Mouse (Mus musculus) midbrain, embryonic 10.5 days (tissue): ENCODE measurements around the gene Fmo5. TPM values are rescaled to one million over a fixed set of nuclear protein-coding genes. Genes with fewer than 3 reads are reported as not detected.

ENCODE experiments used
- DNase-seq: peaks from one replicate; pipeline ENCODE4 v3.0.0-alpha.2; 2017; ENCODE audit warnings: low spot score
- H3K27ac ChIP-seq: fragments of 300-500 bp; sonication (generic); replicated peaks from 2 replicates; pipeline ENCODE4 v1.5.1; 2016; ENCODE audit warnings: mild to moderate bottlenecking
- H3K27me3 ChIP-seq: fragments of 300-500 bp; sonication (generic); 2 replicates; pipeline ENCODE4 v1.6.1; 2016; ENCODE audit warnings: low read depth, mild to moderate bottlenecking; ENCODE audit not compliant: poor library complexity, severe bottlenecking
- H3K36me3 ChIP-seq: fragments of 300-500 bp; sonication (generic); 2 replicates; pipeline ENCODE4 v1.6.1; 2016; ENCODE audit warnings: mild to moderate bottlenecking, moderate library complexity
- H3K4me1 ChIP-seq: fragments of 300-500 bp; sonication (generic); 2 replicates; pipeline ENCODE4 v1.6.1; 2016
- H3K4me3 ChIP-seq: fragments of 300-500 bp; sonication (generic); 2 replicates; pipeline ENCODE4 v1.5.1; 2016; ENCODE audit warnings: mild to moderate bottlenecking, moderate library complexity
- H3K9me3 ChIP-seq: fragments of 300-500 bp; sonication (generic); replicated peaks from 2 replicates; pipeline ENCODE4 v1.6.1; 2016; ENCODE audit warnings: mild to moderate bottlenecking
- WGBS: fragments of 180-500 bp; shearing (Covaris S2); methylation state at CpG from one replicate; pipeline ENCODE4 v1.1.7; 2016; 5-methylcytosine and 5-hydroxymethylcytosine counted together
- polyA plus RNA-seq: library from polyadenylated mRNA; unstranded; fragments of >200 nt; fragmentation: Nextera tagmentation; extraction: Ambion mirVana; gene quantifications from 2 replicates; pipeline ENCODE4 v1.2.1, GENCODE M21; 2016

Fmo5 gene
- polyA plus RNA-seq, 1 experiment from 2014 or later = 0.67 TPM

GRCm38 (mm10) chr3:97615154-97615553 lies 13.4 kb upstream of the Fmo5 start:
- no peak for DNase-seq

GRCm38 (mm10) chr3:97615933-97616332 lies 12.7 kb upstream of the Fmo5 start:
- no peak for DNase-seq
- no peaks in the 10 kb centered on the region; the same call in 1 of the 2 replicates for H3K27me3 ChIP-seq
- 89% methylated on average over 4 of the region's 4 CpGs for WGBS

More at GRCm38 (mm10) chr3:97615154-97615553, 13.4 kb upstream of the Fmo5 start:
- no peak overlapping the region for H3K27ac ChIP-seq
- no peak overlapping the region for H3K4me3 ChIP-seq
- H3K4me1 ChIP-seq = peaks cover 4% of the 10 kb centered on the region; the same call in 1 of the 2 replicates
- 44% methylated on average over 1 of the region's 1 CpGs for WGBS
- no peaks in the 10 kb centered on the region for H3K36me3 ChIP-seq
- no peaks in the 10 kb centered on the region; the same call in 1 of the 2 replicates for H3K27me3 ChIP-seq
- no peaks in the 10 kb centered on the region for H3K9me3 ChIP-seq

GRCm38 (mm10) chr3:97617091-97617825 lies 11.3 kb upstream of the Fmo5 start:
- Histone ChIP-seq H3K27ac (no peak overlapping the region), H3K4me3 (no peak overlapping the region), H3K9me3 (no peaks in the 10 kb centered on the region), H3K27me3 (no peaks in the 10 kb centered on the region; the same call in 1 of the 2 replicates), H3K4me1 (no peaks in the 10 kb centered on the region), H3K36me3 (no peaks in the 10 kb centered on the region)
- no peak for DNase-seq
- WGBS = 97% methylated on average over 19 of the region's 19 CpGs

More at GRCm38 (mm10) chr3:97615933-97616332, 12.7 kb upstream of the Fmo5 start:
- Histone ChIP-seq H3K9me3 (no peaks in the 10 kb centered on the region), H3K36me3 (no peaks in the 10 kb centered on the region), H3K4me1 (no peaks in the 10 kb centered on the region), H3K27ac (no peak overlapping the region), H3K4me3 (no peak overlapping the region)

GRCm38 (mm10) chr3:97617899-97618298 lies 10.7 kb upstream of the Fmo5 start:
- no peak for DNase-seq
- 90% methylated on average over 8 of the region's 8 CpGs for WGBS
- H3K9me3 ChIP-seq = no peaks in the 10 kb centered on the region
- H3K4me3 ChIP-seq = no peak overlapping the region
- H3K27ac ChIP-seq = no peak overlapping the region
- H3K27me3 ChIP-seq = no peaks in the 10 kb centered on the region
- H3K36me3 ChIP-seq = no peaks in the 10 kb centered on the region
- H3K4me1 ChIP-seq = no peaks in the 10 kb centered on the region

- 87% methylated on average over 4 of the region's 4 CpGs for WGBS
- DNase-seq = no peak
- Histone ChIP-seq H3K4me3 (no peak overlapping the region), H3K27ac (no peak overlapping the region), H3K9me3 (no peaks in the 10 kb centered on the region), H3K4me1 (no peaks in the 10 kb centered on the region), H3K36me3 (no peaks in the 10 kb centered on the region), H3K27me3 (no peaks in the 10 kb centered on the region)
These were observed 7.9 kb upstream of the Fmo5 start for GRCm38 (mm10) chr3:97620657-97621056.

GRCm38 (mm10) chr3:97624611-97625010 lies 4.0 kb upstream of the Fmo5 start:
- Histone ChIP-seq H3K9me3 (no peaks in the 10 kb centered on the region), H3K27ac (no peak overlapping the region), H3K36me3 (no peaks in the 10 kb centered on the region), H3K4me1 (peaks cover 9% of the 10 kb centered on the region), H3K4me3 (no peak overlapping the region), H3K27me3 (0 out of 2 replicates have a peak, but pooled peaks cover 3% of the 10 kb centered on the region)
- no peak for DNase-seq
- 37% methylated on average over 2 of the region's 2 CpGs for WGBS

- peak overlapping the region; percentile 50; the same call in 1 of the 2 replicates for H3K4me3 ChIP-seq
- 80% methylated on average over 7 of the region's 7 CpGs for WGBS
These were observed 711 bp upstream of the Fmo5 start for GRCm38 (mm10) chr3:97627893-97628292.

GRCm38 (mm10) chr3:97629941-97630340 lies 1.3 kb downstream of the Fmo5 start:
- no peak for DNase-seq
- H3K9me3 ChIP-seq = no peaks in the 10 kb centered on the region
- peaks cover 8% of the 10 kb centered on the region; the same call in 1 of the 2 replicates for H3K27me3 ChIP-seq
- no peak overlapping the region for H3K27ac ChIP-seq
- H3K4me1 ChIP-seq = peaks cover 9% of the 10 kb centered on the region
- no peak overlapping the region for H3K4me3 ChIP-seq
- WGBS = 90% methylated on average over 4 of the region's 4 CpGs
- no peaks in the 10 kb centered on the region for H3K36me3 ChIP-seq

More at GRCm38 (mm10) chr3:97627893-97628292, 711 bp upstream of the Fmo5 start:
- DNase-seq = no peak
- no peaks in the 10 kb centered on the region for H3K9me3 ChIP-seq
- peaks cover 8% of the 10 kb centered on the region; the same call in 1 of the 2 replicates for H3K27me3 ChIP-seq
- H3K36me3 ChIP-seq = no peaks in the 10 kb centered on the region
- H3K4me1 ChIP-seq = peaks cover 9% of the 10 kb centered on the region
- no peak overlapping the region for H3K27ac ChIP-seq

GRCm38 (mm10) chr3:97630746-97631145 lies 2.1 kb downstream of the Fmo5 start:
- Histone ChIP-seq H3K36me3 (no peaks in the 10 kb centered on the region), H3K27ac (no peak overlapping the region), H3K27me3 (peaks cover 8% of the 10 kb centered on the region; the same call in 1 of the 2 replicates), H3K4me3 (no peak overlapping the region), H3K4me1 (peaks cover 9% of the 10 kb centered on the region), H3K9me3 (no peaks in the 10 kb centered on the region)
- 94% methylated on average over 4 of the region's 4 CpGs for WGBS
- no peak for DNase-seq

- WGBS = 88% methylated on average over 8 of the region's 8 CpGs
- no peaks in the 10 kb centered on the region for H3K9me3 ChIP-seq
- no peak overlapping the region for H3K4me3 ChIP-seq
- peaks cover 9% of the 10 kb centered on the region for H3K4me1 ChIP-seq
- H3K27ac ChIP-seq = no peak overlapping the region
- DNase-seq = no peak
- H3K36me3 ChIP-seq = no peaks in the 10 kb centered on the region
- H3K27me3 ChIP-seq = peaks cover 8% of the 10 kb centered on the region; the same call in 1 of the 2 replicates
These were observed 2.8 kb downstream of the Fmo5 start for GRCm38 (mm10) chr3:97631258-97631860.

GRCm38 (mm10) chr3:97633456-97633855 lies 4.9 kb downstream of the Fmo5 start:
- H3K27ac ChIP-seq = no peak overlapping the region
- H3K27me3 ChIP-seq = peaks cover 8% of the 10 kb centered on the region; the same call in 1 of the 2 replicates
- no peak overlapping the region for H3K4me3 ChIP-seq
- no peaks in the 10 kb centered on the region for H3K36me3 ChIP-seq
- no peaks in the 10 kb centered on the region for H3K9me3 ChIP-seq
- DNase-seq = no peak
- H3K4me1 ChIP-seq = peaks cover 6% of the 10 kb centered on the region
- 89% methylated on average over 4 of the region's 4 CpGs for WGBS

GRCm38 (mm10) chr3:97634288-97634761 lies 5.7 kb downstream of the Fmo5 start:
- H3K4me1 ChIP-seq = no peaks in the 10 kb centered on the region
- 91% methylated on average over 3 of the region's 3 CpGs for WGBS

GRCm38 (mm10) chr3:97641396-97641795 lies 12.8 kb downstream of the Fmo5 start:
- WGBS = 90% methylated on average over 4 of the region's 4 CpGs

More at GRCm38 (mm10) chr3:97634288-97634761, 5.7 kb downstream of the Fmo5 start:
- no peak for DNase-seq
- Histone ChIP-seq H3K4me3 (no peak overlapping the region), H3K27me3 (peaks cover 8% of the 10 kb centered on the region; the same call in 1 of the 2 replicates), H3K36me3 (no peaks in the 10 kb centered on the region), H3K27ac (no peak overlapping the region), H3K9me3 (no peaks in the 10 kb centered on the region)

More at GRCm38 (mm10) chr3:97641396-97641795, 12.8 kb downstream of the Fmo5 start:
- Histone ChIP-seq H3K27ac (no peak overlapping the region), H3K9me3 (no peaks in the 10 kb centered on the region), H3K27me3 (no peaks in the 10 kb centered on the region), H3K4me3 (no peak overlapping the region), H3K4me1 (no peaks in the 10 kb centered on the region), H3K36me3 (no peaks in the 10 kb centered on the region)
- no peak for DNase-seq
